Mouse (Mus musculus): ENCODE results near the gene Psen1.

Gene Psen1

GRCm38 (mm10) chr12:83723037-83723436 is 35.1 kb downstream of the Psen1 start:
- no peak for DNase-seq (ENCODE audit: low read depth)

DNA sequence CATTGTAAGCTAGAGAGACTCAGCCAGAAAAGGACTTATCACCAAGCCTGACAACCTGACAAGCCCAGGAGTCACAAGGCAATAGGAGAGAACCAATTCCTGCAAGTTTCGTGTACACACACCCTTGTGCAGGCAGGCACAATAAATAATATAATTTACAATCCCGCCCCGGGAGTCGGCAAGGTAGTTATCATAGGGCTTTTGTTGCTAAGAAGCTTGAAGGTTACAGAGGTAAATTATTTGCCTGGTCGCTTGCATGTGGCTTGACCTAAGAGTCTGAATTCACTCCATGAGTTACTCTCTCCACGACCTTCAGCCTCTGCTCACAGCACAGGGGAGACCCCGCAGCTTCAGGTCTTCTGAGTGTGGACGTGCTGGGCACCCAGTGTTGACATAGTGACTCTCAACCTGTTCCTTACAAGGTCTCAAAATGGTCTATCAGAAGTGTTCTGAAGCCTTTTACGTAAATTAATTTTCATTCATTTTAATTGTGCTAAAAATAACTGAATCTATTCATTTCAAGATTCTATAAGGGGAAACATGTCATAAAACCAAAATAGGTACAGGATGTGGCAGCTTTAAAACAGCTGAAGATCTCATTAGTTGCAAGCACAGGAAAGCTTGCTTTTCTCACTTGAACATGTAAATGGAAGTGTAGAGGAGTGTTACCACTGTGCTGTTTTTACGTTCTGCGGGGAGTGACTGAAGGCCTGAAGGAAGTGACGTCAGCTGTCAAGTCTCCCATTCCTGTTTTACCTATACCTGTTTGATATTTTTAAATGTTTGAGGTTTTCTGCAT is 38.8 kb downstream of the Psen1 start:
- no peak for DNase-seq (ENCODE audit: low read depth)

DNA sequence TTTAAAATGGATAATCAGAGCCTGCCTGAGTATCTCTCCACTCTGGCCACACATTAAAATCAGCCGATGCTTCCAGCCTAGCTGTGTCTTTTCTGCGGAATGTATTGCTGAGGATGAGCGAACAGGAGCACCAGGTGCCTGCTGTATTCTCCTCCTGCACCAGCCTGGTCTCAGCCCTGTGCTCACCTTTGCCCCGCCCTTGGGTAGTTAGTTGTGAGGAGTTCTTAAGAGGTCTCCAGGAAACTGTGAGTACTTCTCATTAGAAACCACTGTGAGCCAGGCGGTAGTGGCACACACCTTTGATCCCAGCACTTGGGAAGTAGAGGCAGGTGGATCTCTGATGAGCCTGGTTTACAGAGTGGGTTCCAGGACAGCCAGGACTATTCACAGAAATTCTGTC is 44.3 kb downstream of the Psen1 start:
- no peak for DNase-seq (ENCODE audit: low read depth)

- DNase-seq (ENCODE audit: low read depth) = no peak
Observed at GRCm38 (mm10) chr12:83734047-83734446, 46.1 kb downstream of the Psen1 start.

GRCm38 (mm10) chr12:83736236-83736635 is 48.3 kb downstream of the Psen1 start:
- no peak for DNase-seq (ENCODE audit: low read depth)

- no peak for DNase-seq (ENCODE audit: low read depth)
Observed at GRCm38 (mm10) chr12:83738651-83739050, 50.7 kb downstream of the Psen1 start.

- DNase-seq (ENCODE audit: low read depth) = no peak
Observed at GRCm38 (mm10) chr12:83741722-83742121, 53.8 kb downstream of the Psen1 start.

DNA sequence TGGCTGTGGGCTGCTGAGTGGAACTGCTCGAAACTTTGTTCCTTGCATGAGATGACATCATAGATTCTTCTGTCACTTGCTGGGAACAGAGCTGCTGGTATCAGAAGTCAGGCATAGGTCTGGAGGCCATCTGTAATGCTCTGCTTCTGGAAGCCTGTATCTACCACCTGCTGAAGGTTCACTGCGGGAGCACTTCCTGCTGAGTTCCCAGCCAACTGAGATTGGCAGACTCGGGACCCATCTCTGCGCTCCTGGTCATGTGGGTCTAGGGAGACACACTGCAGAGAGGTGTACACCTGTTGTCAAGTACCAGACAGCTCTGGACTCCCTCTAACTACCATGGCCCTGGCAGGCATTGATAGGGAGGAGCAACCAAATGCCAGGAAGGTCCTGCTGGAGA is 54.9 kb downstream of the Psen1 start:
- no peak for DNase-seq (ENCODE audit: low read depth)

GRCm38 (mm10) chr12:83743712-83744111 is 55.8 kb downstream of the Psen1 start:
- DNase-seq (ENCODE audit: low read depth) = no peak

GRCm38 (mm10) chr12:83749186-83749585 is 61.2 kb downstream of the Psen1 start:
- no peak for DNase-seq (ENCODE audit: low read depth)

DNA sequence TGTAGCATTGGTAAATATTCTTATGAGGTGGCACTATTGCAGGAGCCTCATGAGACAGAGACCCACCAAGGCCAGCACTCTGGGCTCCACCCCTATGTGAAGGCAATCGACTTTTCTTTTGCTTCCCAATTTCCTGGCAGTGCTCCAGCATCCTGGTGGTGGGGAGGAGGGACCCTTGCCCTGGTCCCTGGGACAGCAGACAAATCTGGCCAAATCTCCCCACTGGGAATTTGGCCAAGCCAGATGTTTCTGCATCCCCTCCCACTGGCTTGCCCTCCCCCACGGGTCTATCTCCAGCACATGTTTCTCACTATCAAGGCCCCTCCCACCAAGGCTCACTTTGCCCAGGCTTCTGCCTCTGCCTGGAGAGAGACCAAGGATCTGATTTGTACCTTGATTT is 64.5 kb downstream of the Psen1 start:
- DNase-seq (ENCODE audit: low read depth) = peak; percentile 75

DNA sequence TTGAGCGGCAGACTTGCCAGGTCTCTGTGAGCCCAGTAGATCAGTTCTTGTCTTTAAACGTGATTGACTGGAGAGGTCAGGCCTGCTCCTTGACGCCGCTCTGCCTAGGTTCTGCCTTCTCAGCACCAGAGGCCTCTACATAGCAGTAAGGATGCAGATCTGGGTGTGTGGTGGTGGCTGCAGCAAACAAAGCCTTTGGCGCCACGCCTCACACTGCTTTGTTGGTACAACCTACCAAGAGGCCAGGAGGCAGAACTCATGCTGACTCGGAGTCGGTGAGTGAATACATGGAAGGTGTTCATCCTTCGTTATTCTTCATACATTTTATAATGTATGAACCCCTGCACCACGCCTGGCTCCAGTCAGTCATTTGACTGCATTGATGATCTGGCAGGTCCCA is 70.8 kb downstream of the Psen1 start:
- no peak for DNase-seq (ENCODE audit: low read depth)

GRCm38 (mm10) chr12:83760201-83760600 is 72.2 kb downstream of the Psen1 start:
- DNase-seq (ENCODE audit: low read depth) = peak; percentile 23

- no peak for DNase-seq (ENCODE audit: low read depth)
Observed at GRCm38 (mm10) chr12:83762706-83763105, 74.8 kb downstream of the Psen1 start.

DNA sequence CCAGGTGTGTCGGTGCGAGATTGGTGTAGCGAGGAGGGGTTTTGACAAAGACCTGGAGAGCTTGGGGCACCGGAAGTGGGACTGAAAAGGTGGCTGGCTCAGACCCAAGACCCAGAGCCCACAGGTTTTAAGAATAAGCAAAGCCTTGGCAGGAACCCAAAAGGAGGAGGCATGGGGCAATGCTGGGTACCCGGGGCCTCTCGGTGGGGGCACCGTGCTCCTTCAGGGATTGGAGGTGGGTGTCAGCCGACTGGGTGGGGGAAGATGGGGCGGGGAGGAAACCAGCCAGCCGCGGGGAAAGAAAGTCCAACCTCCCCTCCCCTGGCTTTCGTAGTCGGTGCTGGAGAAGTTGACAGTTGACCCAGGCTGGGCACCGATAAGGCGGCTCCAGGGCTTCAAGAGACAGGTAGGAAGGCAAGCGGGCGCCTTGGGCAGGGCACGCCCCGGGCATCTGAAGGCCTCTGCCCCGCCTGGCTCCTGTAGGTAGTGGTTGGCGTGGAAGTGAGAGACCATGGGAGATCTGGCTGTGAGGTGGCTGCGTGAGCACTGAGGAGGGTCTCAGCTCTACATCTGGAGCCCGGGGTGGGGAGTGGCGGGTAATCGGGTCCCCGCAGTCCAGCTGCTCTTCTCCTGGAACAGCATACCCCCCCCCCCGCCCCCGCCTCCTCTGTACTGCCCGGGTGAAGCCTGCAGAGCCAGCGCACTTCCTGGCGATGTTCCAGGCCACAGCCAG is 75.5 kb downstream of the Psen1 start, which contains the start of gene Papln:
Gene Papln, plus strand, starts transcription at position 324 of the 733 bp plus-strand sequence.
- no peak for DNase-seq (ENCODE audit: low read depth)

DNA sequence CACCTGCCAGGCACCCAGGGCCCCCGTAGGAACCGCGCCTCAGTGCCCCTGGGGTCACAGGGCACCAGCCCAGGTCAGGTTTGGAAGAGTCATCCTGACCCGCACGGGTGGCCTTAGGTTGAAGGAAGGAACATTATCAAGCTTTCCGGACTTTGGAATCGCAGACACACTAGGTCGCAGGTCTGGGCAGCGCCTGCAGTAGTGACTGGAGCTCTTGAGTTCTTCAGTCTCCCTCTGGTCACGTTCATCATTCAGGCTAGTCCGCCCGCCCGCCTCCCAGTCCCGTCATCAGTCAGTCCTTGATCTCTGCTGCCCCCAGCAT is 76.1 kb downstream of the Psen1 start:
- no peak for DNase-seq (ENCODE audit: low read depth)

- DNase-seq (ENCODE audit: low read depth) = no peak
Observed at GRCm38 (mm10) chr12:83764519-83764918, 76.6 kb downstream of the Psen1 start.

GRCm38 (mm10) chr12:83765965-83766603 is 78.1 kb downstream of the Psen1 start:
- no peak for DNase-seq (ENCODE audit: low read depth)

DNA sequence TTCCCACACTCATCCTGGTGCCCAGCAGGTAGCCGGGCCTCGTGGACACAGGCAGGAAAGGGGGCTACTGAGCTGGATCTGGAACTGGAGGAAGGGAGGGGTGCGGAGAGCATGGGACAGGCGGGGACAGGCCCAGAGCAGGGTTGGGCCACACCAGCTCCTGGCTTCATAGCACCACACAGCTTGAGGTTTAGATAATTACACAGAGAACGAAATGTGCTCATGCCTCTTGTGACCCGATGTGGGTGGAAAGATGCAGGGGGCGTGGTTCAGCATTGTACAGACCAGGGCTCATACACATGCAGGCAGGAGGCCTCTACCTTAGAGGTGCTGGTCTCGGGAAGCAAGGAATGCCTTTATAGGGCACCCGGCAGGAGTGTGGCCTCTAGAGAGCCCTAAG is 79.9 kb downstream of the Psen1 start:
- no peak for DNase-seq (ENCODE audit: low read depth)

DNA sequence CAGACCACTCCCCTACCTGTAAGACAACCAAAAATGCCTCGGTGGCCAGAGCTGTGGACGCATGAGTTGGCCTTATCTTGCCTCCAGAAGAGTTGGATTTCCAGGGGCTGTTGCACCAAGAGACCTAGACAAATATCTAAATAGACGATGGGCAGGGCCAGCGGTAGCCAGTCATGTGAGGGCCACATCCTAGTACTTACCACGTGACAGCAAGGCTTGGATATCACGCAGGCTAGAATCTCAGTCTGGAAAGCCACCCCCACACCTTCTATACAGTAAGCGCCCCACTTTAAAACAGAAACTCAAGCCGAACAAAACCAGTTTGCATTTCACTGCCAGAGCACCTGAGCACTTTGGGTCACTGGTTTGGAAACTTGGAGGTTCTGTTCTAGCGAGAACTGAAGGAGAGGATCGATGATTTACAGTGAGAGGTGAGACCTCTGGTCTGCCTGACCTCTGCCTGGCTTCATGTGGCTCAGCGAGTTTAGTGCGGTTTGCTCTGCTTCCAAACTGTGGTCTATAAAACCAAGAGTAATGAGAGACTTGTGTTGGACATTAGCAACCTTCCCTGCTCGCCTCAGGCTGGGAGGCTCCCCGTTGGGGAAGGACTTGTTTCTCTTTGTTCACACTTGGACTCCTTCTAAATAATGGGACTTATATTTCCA is 80.4 kb downstream of the Psen1 start:
- DNase-seq (ENCODE audit: low read depth) = no peak

DNA sequence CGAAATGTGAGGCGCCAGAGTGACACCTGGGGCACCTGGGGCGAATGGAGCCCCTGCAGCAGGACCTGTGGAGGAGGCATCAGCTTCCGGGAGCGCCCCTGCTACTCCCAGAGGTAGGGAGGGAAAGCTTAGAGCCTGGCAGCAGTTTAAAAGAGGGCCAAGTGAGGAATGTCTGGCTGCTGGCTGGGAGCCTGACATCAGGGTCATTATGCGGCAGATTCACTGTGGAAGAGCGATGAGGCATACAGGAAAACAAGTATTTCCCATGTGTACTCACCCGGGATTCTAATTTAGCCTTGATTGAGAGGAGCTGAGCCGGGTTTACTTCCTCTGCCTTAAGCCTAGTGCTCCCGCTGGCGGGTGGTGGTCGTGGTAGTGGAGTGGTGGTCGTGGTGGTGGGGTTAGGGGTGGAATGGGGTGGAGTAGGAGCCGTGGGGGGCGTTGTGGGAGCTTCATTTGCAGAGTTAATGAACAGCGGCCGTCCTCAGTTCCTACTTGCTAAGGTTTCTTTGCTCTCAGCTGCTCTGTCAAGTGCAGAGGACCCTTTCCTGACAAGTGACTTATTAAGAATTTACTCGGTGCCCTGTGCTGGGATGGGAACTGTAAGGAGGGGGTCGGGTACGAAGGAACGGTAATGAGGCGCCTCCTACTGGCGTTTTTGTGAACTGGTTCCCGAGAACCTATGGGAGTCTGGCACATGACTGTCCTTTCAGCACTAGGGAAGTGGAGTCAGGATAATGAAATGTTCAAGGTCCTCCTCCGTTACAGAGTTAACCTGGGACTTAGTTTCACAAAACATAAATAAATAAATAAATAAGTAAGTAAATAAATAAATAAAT is 82.7 kb downstream of the Psen1 start:
- DNase-seq (ENCODE audit: low read depth) = peak; percentile 87

- DNase-seq (ENCODE audit: low read depth) = no peak
Observed at GRCm38 (mm10) chr12:83775621-83776020, 87.7 kb downstream of the Psen1 start.

Measured in NIH3T3 (cell line).